Mouse (Mus musculus) liver, adult 2 months (tissue): ENCODE data around the gene Scn3b.

Experiments
- CTCF ChIP-seq: fragments of 200-500 bp; IDR thresholded peaks from 2 replicates; pipeline ENCODE4 v1.5.1; 2011; ENCODE audit warnings: low read depth, low read length, control low read depth
- POLR2A ChIP-seq: fragments of 200-500 bp; IDR thresholded peaks from 2 replicates; pipeline ENCODE4 v1.6.1; 2011; ENCODE audit warnings: low read length, control low read depth; ENCODE audit not compliant: insufficient read depth; ENCODE audit errors: extremely low read depth

DNA sequence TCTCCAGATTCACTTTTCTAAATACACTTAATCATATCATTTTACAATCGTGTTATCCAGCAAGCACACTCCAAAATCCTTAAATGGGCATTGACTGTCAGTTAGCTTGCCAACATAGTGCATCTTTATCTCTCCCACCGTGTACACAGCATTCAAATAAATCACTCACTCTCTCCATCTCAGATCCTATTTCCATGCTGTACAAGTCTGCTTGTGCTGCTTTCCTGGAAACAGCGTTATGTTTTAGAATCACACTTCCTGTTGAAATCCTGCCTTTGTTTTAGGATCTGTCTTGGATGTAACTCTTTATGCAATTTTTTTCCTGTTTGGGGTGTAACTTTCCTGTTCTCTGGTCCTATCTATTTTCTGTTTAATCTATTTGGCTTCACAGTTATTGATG lies 16.6 kb upstream of the Scn3b start:
- no peak for TF ChIP-seq CTCF
- TF ChIP-seq POLR2A: no peak
